Mouse (Mus musculus): ENCODE data around the gene Rnf114. TPM values are rescaled to one million over a fixed set of nuclear protein-coding genes. Genes with fewer than 3 reads are reported as not detected.
A peak's percentile ranks its signal among the peaks of the same experiment; 100 is the strongest.

Gene Rnf114
- polyA plus RNA-seq, 1 experiment from 2014 or later = 111 TPM

DNA sequence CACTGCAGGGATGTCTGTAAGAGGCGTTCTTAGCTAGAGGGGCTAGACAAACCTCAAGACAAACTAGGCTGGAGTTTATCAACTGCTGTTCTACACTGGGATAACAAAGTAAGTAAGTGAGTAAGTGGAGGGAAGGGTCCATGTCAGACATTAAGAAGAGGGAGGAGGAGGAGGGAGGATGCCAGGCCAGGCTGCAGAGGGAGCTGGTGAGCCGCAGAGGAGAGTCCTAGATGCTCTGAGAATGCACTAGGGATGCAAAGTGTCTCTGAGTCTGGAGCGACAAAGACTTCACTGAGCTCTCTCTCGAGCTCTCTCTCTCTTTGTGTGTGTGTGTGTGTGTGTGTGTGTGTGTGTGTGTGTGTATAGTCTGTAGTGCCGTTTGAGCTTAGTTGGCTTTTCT, 35.8 kb downstream of the Rnf114 start:
- Histone ChIP-seq H3K36me3 (ENCODE audit: control insufficient read depth, insufficient read depth, low read length) (no peaks in the 10 kb centered on the region), H3K27ac (ENCODE audit: low read depth, low read length) (no peak overlapping the region), H3K9me3 (ENCODE audit: control insufficient read depth, low read length) (no peaks in the 10 kb centered on the region), H3K4me2 (ENCODE audit: low read depth, low read length) (no peak overlapping the region), H3K9ac (replicated peaks; ENCODE audit: low read depth, low read length) (no peak overlapping the region), H3K4me1 (ENCODE audit: control insufficient read depth, insufficient read depth, low read length) (no peaks in the 10 kb centered on the region), H3K4me3 (ENCODE audit: low read depth, low read length) (no peak overlapping the region), H3K27me3 (ENCODE audit: control insufficient read depth, insufficient read depth, low read length) (no peaks in the 10 kb centered on the region)
- no peak for ATAC-seq (ENCODE audit: low read depth)
- WGBS = 6% methylated on average over 5 of the region's 5 CpGs

DNA sequence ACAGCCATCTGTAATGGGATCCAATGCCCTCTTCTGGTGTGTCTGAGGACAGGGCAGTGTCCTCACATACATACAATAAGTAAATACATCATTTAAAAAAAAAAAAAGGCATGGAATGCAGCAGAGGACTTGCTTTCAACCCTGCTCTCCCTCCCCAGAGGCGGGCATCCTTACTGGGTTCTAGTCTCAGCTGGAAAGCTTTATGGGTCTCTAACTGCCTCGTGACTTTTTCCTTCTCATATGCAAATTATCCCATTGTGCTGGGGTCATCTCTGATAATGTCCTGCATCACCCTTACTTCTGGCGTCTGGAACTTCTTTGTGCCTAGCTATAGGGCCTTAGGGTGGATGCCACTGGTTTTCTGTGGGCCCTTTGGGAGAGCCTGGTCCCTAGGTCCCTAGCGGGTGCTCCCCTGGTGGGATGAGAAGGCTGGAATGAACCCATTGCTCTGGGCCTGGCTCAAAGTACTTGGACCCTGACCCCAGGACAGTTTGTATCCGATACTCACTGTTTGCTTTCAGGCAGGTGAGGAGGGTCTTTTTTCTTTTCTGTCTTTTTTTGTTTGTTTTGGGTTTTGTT, 37.6 kb downstream of the Rnf114 start:
- H3K27ac ChIP-seq (ENCODE audit: low read depth, low read length) = no peak overlapping the region
- no peak for ATAC-seq (ENCODE audit: low read depth)
- H3K4me2 ChIP-seq (ENCODE audit: low read depth, low read length) = no peak overlapping the region
- no peak overlapping the region for H3K4me3 ChIP-seq (ENCODE audit: low read depth, low read length)
- H3K9me3 ChIP-seq (ENCODE audit: control insufficient read depth, low read length) = no peaks in the 10 kb centered on the region
- no peaks in the 10 kb centered on the region for H3K4me1 ChIP-seq (ENCODE audit: control insufficient read depth, insufficient read depth, low read length)
- 14% methylated on average over 5 of the region's 5 CpGs for WGBS
- no peaks in the 10 kb centered on the region for H3K27me3 ChIP-seq (ENCODE audit: control insufficient read depth, insufficient read depth, low read length)
- H3K9ac ChIP-seq (replicated peaks; ENCODE audit: low read depth, low read length) = no peak overlapping the region
- H3K36me3 ChIP-seq (ENCODE audit: control insufficient read depth, insufficient read depth, low read length) = no peaks in the 10 kb centered on the region

DNA sequence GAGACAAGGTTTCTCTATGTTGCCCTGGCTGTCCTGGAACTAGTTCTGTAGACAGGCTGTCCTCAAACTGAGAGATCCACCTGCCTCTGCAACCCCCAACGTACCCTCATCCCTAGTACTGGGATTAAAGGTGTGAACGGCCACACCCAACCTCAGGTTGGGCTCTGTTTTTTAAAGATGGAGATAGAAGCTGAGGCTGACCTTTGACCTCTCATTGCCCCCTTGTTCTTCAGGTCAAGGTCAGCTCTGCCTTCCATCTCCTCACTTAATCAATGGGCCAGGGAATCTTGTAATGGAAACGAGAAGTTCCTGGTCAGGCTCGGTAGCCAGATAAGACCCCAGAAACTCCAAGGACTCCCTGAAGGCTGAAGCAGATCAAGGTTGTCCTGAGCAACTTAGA, 38.1 kb downstream of the Rnf114 start:
- no peaks in the 10 kb centered on the region for H3K36me3 ChIP-seq (ENCODE audit: control insufficient read depth, insufficient read depth, low read length)
- no peaks in the 10 kb centered on the region for H3K9me3 ChIP-seq (ENCODE audit: control insufficient read depth, low read length)
- no peak for ATAC-seq (ENCODE audit: low read depth)
- H3K27ac ChIP-seq (ENCODE audit: low read depth, low read length) = no peak overlapping the region
- H3K4me2 ChIP-seq (ENCODE audit: low read depth, low read length) = no peak overlapping the region
- H3K9ac ChIP-seq (replicated peaks; ENCODE audit: low read depth, low read length) = no peak overlapping the region
- H3K4me1 ChIP-seq (ENCODE audit: control insufficient read depth, insufficient read depth, low read length) = no peaks in the 10 kb centered on the region
- H3K4me3 ChIP-seq (ENCODE audit: low read depth, low read length) = no peak overlapping the region
- H3K27me3 ChIP-seq (ENCODE audit: control insufficient read depth, insufficient read depth, low read length) = no peaks in the 10 kb centered on the region
- 68% methylated on average over 4 of the region's 4 CpGs for WGBS

DNA sequence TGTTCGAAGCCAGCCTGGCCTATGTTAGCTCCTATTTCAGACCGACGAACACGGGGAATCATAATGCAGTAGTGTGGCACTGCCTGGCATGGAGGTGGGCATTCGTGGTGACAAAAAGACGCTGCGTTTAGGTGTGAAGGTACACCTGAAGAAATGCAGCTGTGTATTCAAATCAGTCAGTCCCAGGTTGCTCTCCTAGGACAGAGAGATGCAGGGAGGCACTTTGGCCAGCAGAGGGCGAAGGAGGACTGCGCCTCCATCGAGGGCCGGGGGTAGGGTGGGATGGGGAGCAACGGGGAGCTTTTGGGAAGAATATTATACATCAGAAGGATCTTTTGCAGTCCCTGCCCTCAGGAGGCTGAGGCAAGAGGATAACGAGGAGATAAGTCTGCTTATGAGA, 39.7 kb downstream of the Rnf114 start:
- no peak overlapping the region for H3K27ac ChIP-seq (ENCODE audit: low read depth, low read length)
- no peaks in the 10 kb centered on the region for H3K9me3 ChIP-seq (ENCODE audit: control insufficient read depth, low read length)
- WGBS = 25% methylated on average over 13 of the region's 13 CpGs
- H3K27me3 ChIP-seq (ENCODE audit: control insufficient read depth, insufficient read depth, low read length) = peaks cover 1% of the 10 kb centered on the region; the same call in 1 of the 2 replicates
- H3K4me2 ChIP-seq (ENCODE audit: low read depth, low read length) = no peak overlapping the region
- ATAC-seq (ENCODE audit: low read depth) = no peak
- no peaks in the 10 kb centered on the region for H3K4me1 ChIP-seq (ENCODE audit: control insufficient read depth, insufficient read depth, low read length)
- H3K9ac ChIP-seq (replicated peaks; ENCODE audit: low read depth, low read length) = no peak overlapping the region
- no peak overlapping the region for H3K4me3 ChIP-seq (ENCODE audit: low read depth, low read length)
- no peaks in the 10 kb centered on the region for H3K36me3 ChIP-seq (ENCODE audit: control insufficient read depth, insufficient read depth, low read length)

DNA sequence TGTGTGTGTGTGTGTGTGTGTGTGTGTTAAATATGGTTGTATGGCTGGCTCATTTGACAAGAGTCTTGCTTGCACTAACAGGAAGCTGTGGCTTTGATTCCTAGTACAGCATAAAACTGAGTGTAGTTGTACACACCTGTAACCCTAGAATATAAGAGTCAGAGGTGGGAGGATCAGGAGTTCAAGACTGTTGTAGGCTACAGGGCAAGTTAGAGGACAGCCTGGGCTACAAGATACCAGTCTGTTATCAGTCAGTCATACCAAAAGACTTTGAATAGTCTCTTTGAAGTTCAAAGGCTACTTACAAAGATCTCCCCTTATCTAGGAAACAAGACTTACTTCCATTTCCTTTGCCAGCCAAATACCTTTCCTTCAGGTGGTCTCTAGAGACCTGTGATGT, 41.4 kb downstream of the Rnf114 start:
- H3K27me3 ChIP-seq (ENCODE audit: control insufficient read depth, insufficient read depth, low read length) = peaks cover 5% of the 10 kb centered on the region
- H3K9ac ChIP-seq (replicated peaks; ENCODE audit: low read depth, low read length) = no peak overlapping the region
- H3K4me3 ChIP-seq (ENCODE audit: low read depth, low read length) = no peak overlapping the region
- H3K9me3 ChIP-seq (ENCODE audit: control insufficient read depth, low read length) = no peaks in the 10 kb centered on the region
- no peak overlapping the region for H3K27ac ChIP-seq (ENCODE audit: low read depth, low read length)
- no peaks in the 10 kb centered on the region for H3K4me1 ChIP-seq (ENCODE audit: control insufficient read depth, insufficient read depth, low read length)
- no peak for ATAC-seq (ENCODE audit: low read depth)
- H3K4me2 ChIP-seq (ENCODE audit: low read depth, low read length) = no peak overlapping the region
- H3K36me3 ChIP-seq (ENCODE audit: control insufficient read depth, insufficient read depth, low read length) = no peaks in the 10 kb centered on the region

DNA sequence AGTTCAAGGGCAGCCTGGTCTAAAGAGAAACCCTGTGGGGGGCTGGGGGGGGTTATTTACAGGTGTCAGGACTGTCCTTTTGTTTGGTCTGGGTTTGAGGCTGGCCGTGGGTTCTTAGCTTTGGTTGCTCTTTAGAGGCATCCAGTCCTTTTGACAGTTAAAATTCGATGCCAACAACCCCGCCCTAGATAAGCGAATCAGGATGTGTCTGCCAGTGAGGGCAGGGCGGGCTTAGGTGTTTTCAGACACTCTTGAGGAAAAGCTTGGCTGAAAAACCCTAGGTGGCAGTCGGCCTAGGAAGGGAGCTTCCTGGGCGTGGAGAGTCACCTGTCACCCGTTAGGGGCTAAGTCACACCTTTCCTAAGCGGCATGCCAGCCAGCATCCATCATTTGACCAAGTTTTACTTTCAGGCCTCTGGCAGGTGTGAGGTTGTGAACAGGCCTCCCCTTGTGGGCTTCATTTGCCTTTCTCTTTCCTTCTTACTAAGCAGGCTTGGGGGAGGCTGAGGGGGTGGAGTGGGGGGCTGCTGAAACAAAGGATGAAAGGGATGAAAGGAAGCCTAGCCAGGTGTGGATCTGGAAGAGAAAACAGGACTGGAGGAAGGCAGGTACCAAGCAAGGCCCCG, 44.0 kb downstream of the Rnf114 start:
- Histone ChIP-seq H3K36me3 (ENCODE audit: control insufficient read depth, insufficient read depth, low read length) (no peaks in the 10 kb centered on the region), H3K9ac (replicated peaks; ENCODE audit: low read depth, low read length) (no peak overlapping the region), H3K4me3 (ENCODE audit: low read depth, low read length) (no peak overlapping the region), H3K4me2 (ENCODE audit: low read depth, low read length) (no peak overlapping the region), H3K9me3 (ENCODE audit: control insufficient read depth, low read length) (no peaks in the 10 kb centered on the region), H3K27me3 (ENCODE audit: control insufficient read depth, insufficient read depth, low read length) (peaks cover 8% of the 10 kb centered on the region), H3K27ac (ENCODE audit: low read depth, low read length) (no peak overlapping the region), H3K4me1 (ENCODE audit: control insufficient read depth, insufficient read depth, low read length) (no peaks in the 10 kb centered on the region)
- WGBS = 51% methylated on average over 10 of the region's 10 CpGs
- ATAC-seq (ENCODE audit: low read depth) = no peak

DNA sequence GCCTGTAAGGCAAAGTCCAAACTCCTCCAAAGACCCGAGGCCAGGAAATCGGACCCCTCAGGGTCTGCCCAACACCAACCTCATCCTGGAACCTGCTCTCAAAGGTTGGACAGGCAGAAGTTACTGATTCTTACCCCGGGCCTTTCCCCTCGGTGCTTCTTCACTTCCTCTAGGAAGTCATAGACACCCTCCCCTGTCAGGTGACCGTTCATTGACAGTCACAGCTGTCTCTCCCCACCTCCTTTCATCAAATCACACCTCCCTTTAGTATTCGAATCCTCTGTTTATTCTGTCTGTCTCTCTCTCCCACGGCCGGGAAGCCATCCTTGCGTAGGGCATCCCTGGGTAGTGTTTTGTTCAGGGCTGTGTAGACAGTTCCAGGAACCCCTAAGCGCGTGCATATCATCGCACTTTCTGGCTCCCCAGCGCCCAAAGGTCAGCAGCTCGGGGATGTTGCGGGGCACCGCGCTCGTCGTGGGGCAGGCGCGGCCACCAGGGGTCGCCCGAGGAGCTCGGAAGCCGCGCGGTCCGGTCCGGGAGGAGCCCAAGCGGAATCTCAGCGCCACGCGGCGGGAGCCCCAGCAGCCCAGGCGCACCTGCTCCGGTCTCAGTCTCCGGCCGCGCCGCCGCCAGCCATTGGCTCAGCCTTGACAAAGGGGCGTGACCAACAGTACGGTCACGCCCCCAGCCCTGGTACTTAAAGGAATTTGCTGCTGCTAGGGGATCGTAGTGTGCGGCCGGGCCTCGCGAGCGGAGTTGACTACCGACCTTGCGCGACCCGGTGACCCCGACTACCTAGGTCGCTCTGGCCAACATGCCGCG, 45.2 kb downstream of the Rnf114 start, which contains the start of gene Snai1:
TSS of gene Snai1 (plus strand) at position 720 of the 822 bp plus-strand sequence.
- Histone ChIP-seq H3K36me3 (ENCODE audit: control insufficient read depth, insufficient read depth, low read length) (no peaks in the 10 kb centered on the region), H3K27me3 (ENCODE audit: control insufficient read depth, insufficient read depth, low read length) (peaks cover 8% of the 10 kb centered on the region), H3K9me3 (ENCODE audit: control insufficient read depth, low read length) (no peaks in the 10 kb centered on the region), H3K4me1 (ENCODE audit: control insufficient read depth, insufficient read depth, low read length) (no peaks in the 10 kb centered on the region), H3K27ac (ENCODE audit: low read depth, low read length) (no peak within 1 kb of the TSS), H3K4me3 (ENCODE audit: low read depth, low read length) (peak within 1 kb of the TSS; percentile 43), H3K9ac (replicated peaks; ENCODE audit: low read depth, low read length) (peak within 1 kb of the TSS; percentile 43), H3K4me2 (ENCODE audit: low read depth, low read length) (peak within 1 kb of the TSS; percentile 89)
- WGBS = under 1% methylated on average over 51 of the region's 58 CpGs
- ATAC-seq (ENCODE audit: low read depth) = peak; percentile 97

DNA sequence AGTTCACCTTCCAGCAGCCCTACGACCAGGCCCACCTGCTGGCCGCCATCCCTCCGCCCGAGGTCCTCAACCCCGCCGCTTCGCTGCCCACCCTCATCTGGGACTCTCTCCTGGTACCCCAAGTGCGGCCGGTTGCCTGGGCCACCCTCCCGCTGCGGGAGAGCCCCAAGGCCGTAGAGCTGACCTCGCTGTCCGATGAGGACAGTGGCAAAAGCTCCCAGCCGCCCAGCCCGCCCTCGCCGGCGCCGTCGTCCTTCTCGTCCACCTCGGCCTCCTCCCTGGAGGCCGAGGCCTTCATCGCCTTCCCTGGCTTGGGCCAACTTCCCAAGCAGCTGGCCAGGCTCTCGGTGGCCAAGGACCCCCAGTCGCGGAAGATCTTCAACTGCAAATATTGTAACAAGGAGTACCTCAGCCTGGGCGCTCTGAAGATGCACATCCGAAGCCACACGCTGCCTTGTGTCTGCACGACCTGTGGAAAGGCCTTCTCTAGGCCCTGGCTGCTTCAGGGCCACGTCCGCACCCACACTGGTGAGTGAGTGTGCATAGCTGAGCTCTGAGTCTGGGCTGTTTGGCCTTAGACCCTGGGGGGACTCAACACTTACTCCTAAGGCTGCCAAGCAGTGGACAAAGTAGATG, 46.3 kb downstream of the Rnf114 start:
- Histone ChIP-seq H3K4me2 (ENCODE audit: low read depth, low read length) (peak overlapping the region; percentile 89), H3K36me3 (ENCODE audit: control insufficient read depth, insufficient read depth, low read length) (no peaks in the 10 kb centered on the region), H3K9ac (replicated peaks; ENCODE audit: low read depth, low read length) (peak overlapping the region; percentile 43), H3K4me1 (ENCODE audit: control insufficient read depth, insufficient read depth, low read length) (peaks cover 7% of the 10 kb centered on the region; the same call in 1 of the 2 replicates), H3K4me3 (ENCODE audit: low read depth, low read length) (peak overlapping the region; percentile 43), H3K9me3 (ENCODE audit: control insufficient read depth, low read length) (no peaks in the 10 kb centered on the region), H3K27ac (ENCODE audit: low read depth, low read length) (no peak overlapping the region), H3K27me3 (ENCODE audit: control insufficient read depth, insufficient read depth, low read length) (peaks cover 8% of the 10 kb centered on the region)
- WGBS = 32% methylated on average over 33 of the region's 34 CpGs
- no peak for ATAC-seq (ENCODE audit: low read depth)
